Mouse (Mus musculus): Measurements from ENCODE around the gene Pmch.

Pmch gene

DNA sequence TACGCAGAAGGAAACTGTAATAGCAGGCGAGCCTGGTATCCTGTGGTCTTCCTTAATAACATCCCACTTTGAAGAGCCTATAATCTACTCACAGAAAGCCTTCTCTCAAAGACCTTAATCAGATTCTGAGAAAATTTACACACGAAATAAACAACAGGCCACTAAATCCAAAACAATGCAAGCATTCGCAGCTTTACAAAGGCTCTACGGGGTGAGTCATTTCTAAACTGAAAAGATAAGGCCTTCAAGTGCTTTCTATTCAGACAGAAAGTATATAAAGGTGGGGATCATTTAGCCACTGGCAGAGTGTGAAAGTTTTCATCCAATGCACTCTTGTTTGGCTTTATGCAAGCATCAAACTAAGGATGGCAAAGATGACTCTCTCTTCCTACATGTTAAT, at the start of gene Pmch:
Gene Pmch, plus strand, starts transcription at position 301 of the 400 bp plus-strand sequence.
- CTCF ChIA-PET = no interaction called here

DNA sequence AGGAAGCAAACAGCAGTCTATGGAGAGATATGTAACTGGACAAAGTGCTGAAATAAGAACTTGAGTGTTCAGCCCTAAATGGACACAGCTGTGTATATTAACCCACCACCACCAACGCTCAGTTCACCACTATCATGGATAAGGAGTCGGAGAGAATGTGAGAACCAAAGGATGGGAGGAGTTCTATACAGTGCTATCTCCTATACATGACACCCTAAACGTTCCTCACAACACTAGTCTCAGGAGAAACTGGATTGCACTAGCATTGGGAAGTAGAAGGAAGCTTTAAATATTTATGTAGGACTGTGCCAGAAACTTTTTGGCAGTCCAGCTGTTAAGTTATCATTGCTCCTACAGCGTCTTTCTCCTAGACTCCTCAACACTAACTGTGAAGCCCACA, 46.6 kb upstream of the Pmch start:
- CTCF ChIA-PET = no interaction called here

DNA sequence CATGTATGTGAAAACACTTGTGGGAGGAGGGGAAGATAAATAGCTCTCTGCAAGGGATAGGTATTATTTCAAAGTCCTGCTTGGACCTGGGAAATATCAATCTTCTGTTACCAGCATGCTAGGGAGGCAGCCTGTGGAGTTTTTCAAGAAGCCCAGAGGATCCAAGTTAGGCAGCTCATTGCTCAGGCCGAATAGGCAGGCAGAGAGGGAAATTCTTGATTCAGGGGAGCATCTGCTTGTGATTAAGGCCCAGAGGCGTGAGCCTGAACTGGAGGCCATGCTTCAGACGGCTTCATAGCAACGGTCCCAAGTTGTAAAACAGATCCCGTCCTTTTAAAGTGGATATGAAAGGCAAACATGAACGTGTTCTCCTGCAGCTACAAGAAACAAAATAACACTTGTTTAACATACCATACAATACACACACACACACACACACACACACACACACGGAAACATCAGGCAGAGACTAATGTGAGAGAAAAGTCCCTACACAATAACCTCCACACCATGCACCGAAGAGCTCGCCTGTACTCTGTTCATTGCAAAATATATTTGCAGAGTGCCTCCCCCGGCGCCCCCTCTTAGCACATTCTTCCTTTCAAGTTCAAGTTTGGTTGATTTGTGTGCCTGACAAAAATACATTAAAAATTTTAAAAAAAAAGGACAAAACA, 44.6 kb upstream of the Pmch start:
- CTCF ChIA-PET = interaction anchor here (1.0 kb wide), 1 partner anchor 11 kb away, joined by 4 read pairs; no protein-coding TSS in a partner anchor

DNA sequence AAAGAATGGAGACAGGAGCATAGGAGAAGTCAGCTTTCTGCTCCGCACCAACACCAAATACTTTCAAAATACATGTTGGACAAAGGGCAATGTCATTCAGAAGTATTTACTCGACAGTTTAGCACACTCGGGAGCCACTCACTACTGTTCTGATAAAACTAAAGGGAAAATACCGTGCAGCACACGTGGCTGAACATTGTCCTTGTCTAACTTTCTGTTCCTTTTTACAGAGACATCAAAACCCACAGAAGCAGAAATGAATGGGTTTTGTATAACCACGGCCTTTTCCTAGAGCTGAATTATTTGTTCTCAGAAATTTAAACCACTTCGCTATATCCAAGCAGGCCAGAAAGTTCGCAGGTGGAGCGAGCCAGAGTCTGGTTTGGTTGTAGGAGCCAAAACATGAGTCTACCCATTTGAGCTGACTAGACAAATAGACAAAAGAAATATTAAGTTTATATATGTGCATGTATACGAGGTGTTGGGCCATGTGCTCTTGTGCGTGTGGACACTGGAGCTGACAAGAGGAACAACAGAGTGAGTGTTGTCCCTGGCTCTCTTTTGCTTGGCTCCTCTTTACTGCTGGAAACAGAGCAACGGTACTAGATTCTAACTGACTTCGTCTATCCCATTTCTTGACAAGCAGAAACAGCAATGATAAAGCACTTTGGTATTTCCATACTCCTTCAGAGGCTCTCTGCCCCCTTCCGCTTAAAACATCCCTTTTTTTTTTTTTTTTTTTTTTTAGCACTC, 36.5 kb upstream of the Pmch start:
- CTCF ChIA-PET = interaction anchor here (0.6 kb wide), 1 partner anchor 277 kb away, joined by 4 read pairs; no protein-coding TSS in a partner anchor

DNA sequence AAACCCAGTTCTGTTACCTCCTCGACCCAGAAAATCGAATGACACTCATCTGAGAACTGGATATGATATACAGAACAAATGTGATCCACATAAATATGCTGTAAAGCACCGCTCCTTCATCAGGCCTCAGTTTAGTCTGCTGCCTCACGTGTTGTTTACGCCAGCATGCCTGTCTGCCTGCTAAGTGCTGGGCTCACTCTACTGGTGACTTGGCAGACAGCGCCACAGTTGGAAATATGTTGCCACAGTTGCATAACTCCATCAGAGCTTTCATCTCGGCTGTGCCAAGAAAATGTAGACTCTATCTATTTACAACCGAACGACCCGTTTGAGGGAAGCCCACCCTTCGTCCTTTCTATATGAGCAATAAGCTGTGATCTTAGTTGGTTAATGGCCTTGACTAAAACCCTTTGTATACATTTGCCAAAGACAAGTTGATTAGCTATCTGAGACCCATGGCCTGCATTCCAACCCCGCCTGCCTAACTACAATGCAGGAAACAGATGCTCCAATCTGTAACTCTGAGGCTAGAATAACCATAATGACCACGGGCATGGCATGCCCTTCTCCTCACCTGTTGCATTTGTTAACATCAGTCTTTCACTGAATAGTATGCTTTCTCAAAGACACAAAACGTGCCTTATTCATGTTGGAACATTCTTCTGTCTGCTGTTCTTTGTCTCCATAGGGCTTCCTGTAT, 33.8 kb upstream of the Pmch start:
- CTCF ChIA-PET = interaction anchor here (0.6 kb wide), 1 partner anchor 12 kb away, joined by 4 read pairs; no protein-coding TSS in a partner anchor

DNA sequence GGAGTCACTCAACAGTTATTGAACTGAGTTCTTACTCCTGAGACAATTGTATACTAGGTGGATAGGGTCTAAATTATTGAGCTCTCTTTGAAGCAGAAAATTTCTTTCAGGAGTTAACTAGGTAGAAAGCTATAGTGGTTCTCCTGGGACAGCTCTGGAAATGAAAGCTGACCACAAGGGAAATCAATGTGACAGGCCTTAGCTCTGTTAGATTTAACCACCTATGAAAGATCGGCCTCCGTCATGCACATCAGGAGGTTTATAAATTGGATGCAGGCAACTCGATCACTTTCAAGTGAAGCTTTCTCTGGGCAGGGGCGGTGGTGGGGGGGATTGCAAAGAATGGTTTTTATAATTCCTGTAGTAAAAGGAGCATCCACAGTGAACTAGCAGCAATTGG, 27.4 kb upstream of the Pmch start:
- CTCF ChIA-PET = no interaction called here

DNA sequence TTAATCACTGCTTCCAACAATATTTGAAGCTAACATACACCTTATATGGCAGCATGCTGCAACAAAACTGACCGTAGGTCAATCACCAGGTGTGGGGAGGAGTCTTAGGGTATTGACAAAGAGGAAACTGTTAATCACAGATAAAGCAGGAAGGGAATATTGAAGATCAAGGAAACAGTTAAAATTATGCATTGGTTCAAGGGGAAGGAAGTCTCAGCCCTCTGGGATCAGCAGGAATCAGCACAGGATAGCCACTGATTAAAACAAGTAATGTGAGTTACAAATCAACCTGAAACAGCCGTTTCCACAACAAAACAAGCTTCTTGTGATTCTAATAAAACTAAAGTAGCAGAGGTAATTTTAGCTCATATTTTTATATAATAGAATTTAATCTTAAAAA, 26.0 kb upstream of the Pmch start:
- CTCF ChIA-PET = no interaction called here

DNA sequence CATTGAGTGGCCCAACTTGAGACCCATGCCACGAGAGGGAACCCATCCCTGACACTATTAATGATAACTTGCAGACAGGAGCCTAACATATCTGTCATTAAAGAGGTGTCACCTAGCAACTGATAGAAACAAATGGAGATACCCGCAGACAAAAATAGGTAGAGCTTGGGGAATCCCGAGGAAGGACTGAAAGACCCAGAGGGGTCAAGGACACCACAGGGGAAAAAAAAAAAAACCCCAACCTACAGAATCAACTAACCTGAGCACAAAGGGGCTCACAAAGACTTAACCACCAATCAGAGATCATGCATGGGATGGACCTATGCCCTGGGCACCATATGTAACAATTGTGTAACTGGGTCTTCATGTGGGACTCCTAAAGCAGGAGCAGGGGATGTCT, 23.5 kb upstream of the Pmch start:
- CTCF ChIA-PET = no interaction called here

DNA sequence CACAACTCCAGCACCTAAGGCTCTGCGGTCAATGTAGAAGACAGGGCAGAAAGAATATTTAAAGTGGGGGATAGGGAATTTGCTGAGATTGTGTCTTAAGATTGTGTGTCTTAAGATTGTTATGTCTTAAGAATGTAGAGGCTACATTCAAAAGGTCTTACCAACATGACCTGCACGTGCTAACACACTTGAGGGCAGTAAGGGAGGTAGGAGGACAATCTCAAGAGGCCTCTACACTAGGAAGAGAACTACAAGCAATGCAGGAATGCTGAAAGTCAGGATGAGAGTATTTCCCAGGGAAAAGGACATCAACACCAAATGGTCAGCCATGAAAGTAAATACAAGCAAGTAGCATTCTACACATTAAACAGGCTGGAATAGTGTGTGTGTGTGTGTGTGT, 15.3 kb downstream of the Pmch start:
- CTCF ChIA-PET = no interaction called here

DNA sequence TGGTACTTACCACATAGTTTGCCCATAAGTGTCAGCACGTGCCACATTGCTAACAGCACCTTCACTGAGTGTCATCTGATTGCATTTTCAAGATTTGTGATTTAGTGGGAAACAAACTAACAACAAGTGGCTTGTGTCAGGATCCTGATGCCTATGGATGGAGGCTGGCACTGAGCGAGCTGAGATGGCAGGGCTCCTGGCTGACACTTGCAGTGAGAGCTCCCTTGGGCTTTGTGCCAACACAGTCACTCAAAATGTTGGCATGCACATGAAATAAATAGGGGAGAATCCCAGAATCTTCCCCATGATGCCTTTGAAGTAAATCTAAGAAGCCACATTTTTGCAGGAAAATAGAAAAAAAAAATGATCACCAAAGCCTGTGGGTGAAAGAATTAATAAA, 22.4 kb downstream of the Pmch start:
- CTCF ChIA-PET = no interaction called here

DNA sequence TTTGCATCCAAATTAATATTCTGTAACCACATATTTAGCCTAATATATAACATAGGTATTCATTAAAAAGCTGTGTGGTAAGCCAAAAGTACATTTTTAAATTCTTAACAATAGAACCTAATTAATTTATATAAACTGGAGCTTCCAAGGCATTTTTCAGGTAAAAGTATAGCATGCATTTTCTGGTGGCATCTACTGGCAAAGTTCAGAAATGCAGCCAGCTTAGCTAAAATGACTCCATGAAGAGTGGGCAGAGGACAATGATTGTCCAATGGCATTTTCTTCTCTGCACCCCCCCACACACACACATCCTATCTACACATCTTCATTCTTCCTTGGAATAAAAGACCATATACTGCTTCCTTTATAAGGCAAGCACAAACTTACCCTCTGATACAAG, 28.8 kb downstream of the Pmch start:
- CTCF ChIA-PET = no interaction called here

DNA sequence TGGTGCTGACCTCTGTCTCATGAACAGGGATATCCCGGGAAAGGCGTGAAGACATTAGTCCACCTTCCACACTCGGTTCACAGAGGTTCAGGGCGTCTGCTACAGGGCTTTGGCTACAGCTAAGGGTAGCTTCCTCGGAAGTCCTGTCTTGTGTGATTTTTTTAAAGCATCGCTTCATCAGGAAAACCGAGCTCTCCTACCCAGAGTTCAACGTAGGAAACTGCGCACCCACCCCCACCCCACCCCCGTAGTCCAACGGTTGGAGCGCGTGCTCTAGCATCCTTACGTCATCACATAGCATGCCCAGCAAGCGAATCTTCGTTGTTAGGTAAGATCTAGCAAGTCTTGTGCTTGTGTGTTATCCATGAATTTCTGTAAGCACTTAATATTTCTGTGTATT, 44.8 kb downstream of the Pmch start:
- CTCF ChIA-PET = no interaction called here
